Mouse (Mus musculus): ENCODE results near the gene Bcl2l14.

DNA sequence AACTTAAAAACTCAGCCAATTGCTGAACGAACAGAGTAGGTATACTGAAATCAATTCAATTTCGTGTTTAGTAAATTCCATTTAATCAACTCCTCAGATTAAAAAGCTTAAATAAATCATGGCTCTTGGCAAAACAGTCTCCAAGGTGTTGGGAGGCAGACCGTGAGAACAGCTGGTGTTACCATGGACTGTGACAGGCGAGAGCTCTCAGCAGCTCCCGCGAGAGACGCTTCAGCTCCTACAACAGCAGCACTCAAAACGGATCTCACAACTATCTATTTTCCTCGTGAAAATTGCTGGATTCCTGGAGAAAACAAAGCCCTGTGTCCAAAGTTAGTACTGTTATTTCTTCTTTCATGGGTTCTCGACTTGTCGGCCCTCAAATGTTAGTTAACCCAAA is 53.8 kb downstream of the Bcl2l14 start:
- no peak for TF ChIP-seq POLR2A (IDR thresholded peaks at IDR 0.05; ENCODE audit: extremely low read depth, insufficient read depth, low read length)
- TF ChIP-seq CTCF (IDR thresholded peaks at IDR 0.05; ENCODE audit: extremely low read depth, insufficient read depth, low read length) = no peak
